Mouse (Mus musculus): Measurements from ENCODE around the gene Sdk1. TPM values are rescaled to one million over a fixed set of nuclear protein-coding genes. Genes with fewer than 3 reads are reported as not detected.

The Sdk1 gene
- total RNA-seq, 1 experiment = 1.2 TPM

DNA sequence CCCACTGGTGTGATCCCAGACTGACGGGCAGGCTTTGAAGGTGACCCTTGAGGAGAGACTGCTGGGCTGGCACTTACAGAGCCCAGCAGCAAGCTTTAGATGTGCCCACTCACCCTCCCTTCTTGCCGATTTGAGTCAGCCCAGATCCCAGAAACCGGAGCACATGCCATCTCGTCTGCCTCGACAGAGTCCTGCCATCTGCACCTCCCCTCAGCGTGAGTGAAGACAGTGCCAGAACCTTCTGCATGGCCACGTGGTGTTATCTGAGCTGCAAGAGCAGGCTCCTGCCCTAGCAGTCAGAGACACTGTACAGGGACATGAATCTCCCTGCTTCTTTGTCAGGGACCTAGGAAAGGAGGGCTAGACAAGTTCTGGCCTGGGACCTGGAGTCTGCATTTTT lies 898.7 kb downstream of the Sdk1 start:
- TF ChIP-seq MAFK (IDR thresholded peaks at IDR 0.05; ENCODE audit: insufficient read depth, low read depth, low read length) = no peak
- no peak for TF ChIP-seq HCFC1 (IDR thresholded peaks at IDR 0.05; ENCODE audit: borderline replicate concordance, insufficient read depth, low read length)
- no peak for TF ChIP-seq ZC3H11A (IDR thresholded peaks at IDR 0.05; ENCODE audit: borderline replicate concordance, low read depth, low read length)
- no peak for TF ChIP-seq CHD2 (IDR thresholded peaks at IDR 0.05; ENCODE audit: low read depth, low read length)
- TF ChIP-seq ZNF384 (IDR thresholded peaks at IDR 0.05; ENCODE audit: low read depth, low read length) = no peak
- Histone ChIP-seq H3K9me3 (ENCODE audit: control insufficient read depth, insufficient read depth, low read depth, low read length) (no peaks in the 10 kb centered on the region), H3K4me1 (ENCODE audit: control insufficient read depth in 2 of 2, insufficient read depth in 2 of 2, low read length in 2 of 2, poor library complexity in 1 of 2) (no peaks in the 10 kb centered on the region; a peak in 1 of 4 replicates), H3K27ac (ENCODE audit: insufficient read depth, low read depth, low read length, poor library complexity, severe bottlenecking) (no peak overlapping the region), H3K9ac (ENCODE audit: insufficient read depth, low read depth, low read length, poor library complexity, severe bottlenecking) (no peak overlapping the region), H3K4me3 (ENCODE audit: insufficient read depth in 1 of 2, low read depth in 1 of 2, low read length in 2 of 2, poor library complexity in 1 of 2, severe bottlenecking in 1 of 2) (no peak overlapping the region), H3K36me3 (ENCODE audit: control insufficient read depth, insufficient read depth, low read length, poor library complexity, severe bottlenecking) (no peaks in the 10 kb centered on the region)
- in situ Hi-C loops (cut with MboI; ENCODE audit: low sequenced_read_pairs in 2 of 2, unreplicated experiment in 2 of 2) = no loop called here
- DNase-seq (ENCODE audit: low read depth, low spot score) = no peak

DNA sequence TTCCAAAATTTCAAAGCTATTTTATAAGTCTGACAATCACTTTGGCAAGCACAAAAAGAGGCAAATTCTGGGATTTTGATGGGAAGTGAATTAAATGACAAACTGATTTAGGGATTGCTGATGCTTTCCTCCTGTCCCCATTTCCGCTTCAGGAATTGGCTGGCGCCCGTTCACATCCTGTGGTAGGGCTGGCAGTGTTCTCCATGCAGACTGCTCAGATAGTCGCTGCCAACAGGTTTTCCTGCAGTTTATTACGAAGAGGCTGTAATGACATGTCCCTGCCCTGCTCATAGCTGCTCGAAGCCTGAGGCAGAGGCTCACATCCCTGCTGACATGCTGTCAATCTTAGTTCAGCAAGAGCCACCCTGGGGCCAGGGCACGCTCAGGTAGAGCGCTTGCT lies 908.3 kb downstream of the Sdk1 start:
- no peak overlapping the region for H3K4me3 ChIP-seq (ENCODE audit: insufficient read depth in 1 of 2, low read depth in 1 of 2, low read length in 2 of 2, poor library complexity in 1 of 2, severe bottlenecking in 1 of 2)
- no peak for DNase-seq (ENCODE audit: low read depth, low spot score)
- in situ Hi-C loops (cut with MboI; ENCODE audit: low sequenced_read_pairs in 2 of 2, unreplicated experiment in 2 of 2) = no loop called here
- H3K4me1 ChIP-seq (ENCODE audit: control insufficient read depth in 2 of 2, insufficient read depth in 2 of 2, low read length in 2 of 2, poor library complexity in 1 of 2) = no peaks in the 10 kb centered on the region
- no peak for TF ChIP-seq ZNF384 (IDR thresholded peaks at IDR 0.05; ENCODE audit: low read depth, low read length)
- no peak for TF ChIP-seq CHD2 (IDR thresholded peaks at IDR 0.05; ENCODE audit: low read depth, low read length)
- H3K36me3 ChIP-seq (ENCODE audit: control insufficient read depth, insufficient read depth, low read length, poor library complexity, severe bottlenecking) = no peaks in the 10 kb centered on the region
- H3K27ac ChIP-seq (ENCODE audit: insufficient read depth, low read depth, low read length, poor library complexity, severe bottlenecking) = no peak overlapping the region
- H3K9me3 ChIP-seq (ENCODE audit: control insufficient read depth, insufficient read depth, low read depth, low read length) = no peaks in the 10 kb centered on the region
- no peak overlapping the region for H3K9ac ChIP-seq (ENCODE audit: insufficient read depth, low read depth, low read length, poor library complexity, severe bottlenecking)

DNA sequence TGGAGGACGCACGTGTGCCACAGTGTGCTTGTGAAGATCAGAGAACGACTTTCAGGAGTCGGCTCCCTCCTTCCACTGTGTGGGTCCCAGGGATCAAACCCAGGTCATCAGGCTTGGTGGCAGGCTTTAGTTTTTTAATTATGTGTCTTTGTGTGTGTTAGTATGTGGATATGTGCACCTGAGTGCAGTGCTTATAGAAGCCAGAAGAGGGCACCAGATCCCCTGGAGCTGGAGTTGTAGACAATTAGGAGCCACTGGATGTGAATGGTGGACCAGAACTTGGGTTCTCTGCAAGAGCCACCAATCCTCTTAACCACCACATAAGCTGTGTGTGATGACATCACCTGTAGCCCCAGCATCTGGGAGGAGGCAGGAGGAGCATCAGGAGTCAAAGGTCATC lies 909.5 kb downstream of the Sdk1 start:
- Histone ChIP-seq H3K9ac (ENCODE audit: insufficient read depth, low read depth, low read length, poor library complexity, severe bottlenecking) (no peak overlapping the region), H3K27ac (ENCODE audit: insufficient read depth, low read depth, low read length, poor library complexity, severe bottlenecking) (no peak overlapping the region), H3K9me3 (ENCODE audit: control insufficient read depth, insufficient read depth, low read depth, low read length) (no peaks in the 10 kb centered on the region), H3K4me3 (ENCODE audit: insufficient read depth in 1 of 2, low read depth in 1 of 2, low read length in 2 of 2, poor library complexity in 1 of 2, severe bottlenecking in 1 of 2) (no peak overlapping the region), H3K4me1 (ENCODE audit: control insufficient read depth in 2 of 2, insufficient read depth in 2 of 2, low read length in 2 of 2, poor library complexity in 1 of 2) (no peaks in the 10 kb centered on the region), H3K36me3 (ENCODE audit: control insufficient read depth, insufficient read depth, low read length, poor library complexity, severe bottlenecking) (no peaks in the 10 kb centered on the region)
- no peak for DNase-seq (ENCODE audit: low read depth, low spot score)
- TF ChIP-seq ZC3H11A (IDR thresholded peaks at IDR 0.05; ENCODE audit: borderline replicate concordance, low read depth, low read length) (peak; percentile 26; the same call in 1 of the 2 replicates), ZNF384 (IDR thresholded peaks at IDR 0.05; ENCODE audit: low read depth, low read length) (no peak), MAFK (IDR thresholded peaks at IDR 0.05; ENCODE audit: insufficient read depth, low read depth, low read length) (no peak)
- in situ Hi-C loops (cut with MboI; ENCODE audit: low sequenced_read_pairs in 2 of 2, unreplicated experiment in 2 of 2) = no loop called here

DNA sequence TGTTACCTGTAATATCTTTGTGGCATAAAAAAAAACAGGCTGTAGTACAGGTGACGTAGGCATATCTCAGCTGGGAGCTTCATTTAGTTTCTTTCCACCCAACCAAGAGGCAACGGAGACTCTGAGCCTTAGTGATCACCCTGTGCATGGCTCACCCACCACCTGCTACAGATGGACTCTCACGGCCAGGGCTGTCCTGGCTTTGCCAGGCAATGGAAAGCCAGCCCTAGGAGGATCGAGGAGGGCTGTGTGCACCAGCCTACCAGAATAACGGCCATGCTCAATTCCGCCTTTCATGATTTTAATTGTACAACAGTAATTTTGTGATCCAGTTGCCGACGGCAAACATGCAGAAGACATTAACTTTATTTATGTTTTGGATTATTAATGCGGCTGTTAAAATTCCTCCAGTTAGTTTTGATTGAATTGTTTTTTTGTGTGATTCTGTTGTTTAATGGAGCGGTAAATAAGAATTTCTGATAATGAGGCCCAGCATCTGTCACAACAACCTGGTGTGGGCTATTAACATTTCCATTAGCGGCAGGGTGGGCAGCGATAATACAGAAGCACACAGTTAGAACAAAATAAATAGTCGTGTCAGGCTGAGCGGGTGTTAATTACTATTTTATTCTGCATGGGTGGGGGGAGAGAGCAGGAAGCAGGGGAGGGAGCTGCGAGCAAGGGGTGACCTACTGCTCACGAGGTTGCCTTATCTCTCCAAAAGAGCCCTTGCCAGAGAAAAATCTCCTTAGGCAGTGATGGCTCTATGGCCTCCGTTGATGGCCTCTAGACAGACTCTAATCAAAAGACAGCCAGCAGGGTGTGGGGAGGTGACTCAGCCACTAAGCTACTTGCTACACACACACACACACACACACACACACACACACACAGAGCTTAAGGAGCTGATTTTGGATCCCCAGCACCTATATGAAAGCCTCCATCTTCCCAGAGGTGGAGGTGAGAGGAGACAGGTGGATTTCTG lies 915.9 kb downstream of the Sdk1 start:
- no peaks in the 10 kb centered on the region for H3K36me3 ChIP-seq (ENCODE audit: control insufficient read depth, insufficient read depth, low read length, poor library complexity, severe bottlenecking)
- no peak for DNase-seq (ENCODE audit: low read depth, low spot score)
- no peaks in the 10 kb centered on the region for H3K4me1 ChIP-seq (ENCODE audit: control insufficient read depth in 2 of 2, insufficient read depth in 2 of 2, low read length in 2 of 2, poor library complexity in 1 of 2)
- no peak overlapping the region for H3K27ac ChIP-seq (ENCODE audit: insufficient read depth, low read depth, low read length, poor library complexity, severe bottlenecking)
- TF ChIP-seq ZNF384 (IDR thresholded peaks at IDR 0.05; ENCODE audit: low read depth, low read length) (no peak), MAFK (IDR thresholded peaks at IDR 0.05; ENCODE audit: insufficient read depth, low read depth, low read length) (no peak), HCFC1 (IDR thresholded peaks at IDR 0.05; ENCODE audit: borderline replicate concordance, insufficient read depth, low read length) (no peak), CHD2 (IDR thresholded peaks at IDR 0.05; ENCODE audit: low read depth, low read length) (no peak), ZC3H11A (IDR thresholded peaks at IDR 0.05; ENCODE audit: borderline replicate concordance, low read depth, low read length) (no peak)
- H3K9me3 ChIP-seq (ENCODE audit: control insufficient read depth, insufficient read depth, low read depth, low read length) = no peaks in the 10 kb centered on the region
- in situ Hi-C loops (cut with MboI; ENCODE audit: low sequenced_read_pairs in 2 of 2, unreplicated experiment in 2 of 2) = no loop called here
- H3K9ac ChIP-seq (ENCODE audit: insufficient read depth, low read depth, low read length, poor library complexity, severe bottlenecking) = no peak overlapping the region
- H3K4me3 ChIP-seq (ENCODE audit: insufficient read depth in 1 of 2, low read depth in 1 of 2, low read length in 2 of 2, poor library complexity in 1 of 2, severe bottlenecking in 1 of 2) = no peak overlapping the region
